Mouse (Mus musculus): Measurements from ENCODE around the gene Txndc2. TPM values are rescaled to one million over a fixed set of nuclear protein-coding genes. Genes with fewer than 3 reads are reported as not detected.

The Txndc2 gene
- polyA plus RNA-seq, 1 experiment from 2014 or later = not detected

DNA sequence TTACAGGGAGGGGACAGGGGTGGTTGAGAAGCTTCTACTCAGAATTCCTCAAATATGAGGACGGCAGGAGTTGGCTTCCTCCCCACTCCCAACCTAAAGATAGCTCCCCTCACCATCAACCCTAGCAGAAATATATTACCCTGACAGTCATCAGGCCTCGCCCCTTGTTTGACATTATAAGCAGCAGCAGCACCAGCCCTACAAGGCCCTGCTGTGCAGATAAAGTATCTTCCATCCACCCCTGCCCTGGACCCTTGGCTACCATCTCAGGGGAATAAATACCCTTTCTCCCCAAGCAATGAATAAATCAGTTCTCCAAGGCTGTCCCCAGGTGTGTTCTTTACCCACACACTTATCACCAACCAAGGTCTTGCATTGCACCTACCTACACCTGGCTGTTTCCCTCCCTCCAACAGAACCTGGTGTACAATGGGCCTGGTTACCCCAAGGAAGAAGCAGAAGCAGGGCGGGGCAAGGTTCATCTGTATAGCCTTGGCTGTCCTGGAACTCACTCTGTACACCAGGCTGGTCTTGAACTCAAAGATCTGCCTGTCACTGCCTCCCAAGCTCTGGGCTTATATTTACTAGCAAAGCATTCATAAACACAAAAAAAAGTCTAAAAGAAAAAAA, 44.0 kb downstream of the Txndc2 start:
- no peak for ATAC-seq (ENCODE audit: low FRiP score, low TSS enrichment)
- Histone ChIP-seq H3K9ac (ENCODE audit: low read depth, low read length) (no peak overlapping the region), H3K4me3 (ENCODE audit: low read length) (no peak overlapping the region)

DNA sequence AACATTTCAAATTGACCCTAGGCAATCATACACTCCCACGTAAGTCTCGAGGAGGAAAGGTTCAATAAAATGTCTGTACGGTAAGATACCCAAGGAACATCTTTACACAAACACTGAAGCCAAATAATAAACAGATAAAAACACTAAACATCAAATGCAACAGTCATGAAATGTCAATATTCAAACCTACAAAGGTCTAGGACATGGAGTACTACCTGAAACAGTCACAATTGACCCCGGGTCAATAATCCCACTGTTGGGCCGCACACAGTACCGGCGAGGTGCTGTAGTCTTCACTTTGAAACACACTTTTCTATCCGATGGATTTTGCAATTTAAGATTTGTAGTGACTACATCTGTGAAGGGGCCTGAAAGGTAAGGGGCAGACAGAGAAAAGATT, 47.3 kb downstream of the Txndc2 start:
- H3K4me2 ChIP-seq (replicated peaks; ENCODE audit: low read depth, low read length) = no peak overlapping the region
- H3K27me3 ChIP-seq (ENCODE audit: control insufficient read depth, insufficient read depth, low read length) = no peaks in the 10 kb centered on the region
- 86% methylated on average over 8 of the region's 8 CpGs for WGBS
- H3K36me3 ChIP-seq (ENCODE audit: control insufficient read depth, insufficient read depth, low read length) = peaks cover 10% of the 10 kb centered on the region; the same call in 1 of the 2 replicates
- no peak overlapping the region for H3K4me3 ChIP-seq (ENCODE audit: low read length)
- no peak overlapping the region for H3K9ac ChIP-seq (ENCODE audit: low read depth, low read length)
- H3K4me1 ChIP-seq (ENCODE audit: control insufficient read depth, insufficient read depth, low read length) = peaks cover 2% of the 10 kb centered on the region; the same call in 1 of the 2 replicates
- ATAC-seq (ENCODE audit: low FRiP score, low TSS enrichment) = no peak
- no peak overlapping the region for H3K27ac ChIP-seq (ENCODE audit: low read depth, low read length)
- H3K9me3 ChIP-seq (ENCODE audit: control insufficient read depth, low read length) = no peaks in the 10 kb centered on the region

More for the DNA sequence above, 44.0 kb downstream of the Txndc2 start:
- H3K4me1 ChIP-seq (ENCODE audit: control insufficient read depth, insufficient read depth, low read length) = peaks cover 2% of the 10 kb centered on the region; the same call in 1 of the 2 replicates
- no peak overlapping the region for H3K27ac ChIP-seq (ENCODE audit: low read depth, low read length)
- no peaks in the 10 kb centered on the region; the same call in 1 of the 2 replicates for H3K36me3 ChIP-seq (ENCODE audit: control insufficient read depth, insufficient read depth, low read length)
- no peaks in the 10 kb centered on the region for H3K9me3 ChIP-seq (ENCODE audit: control insufficient read depth, low read length)
- 72% methylated on average over 3 of the region's 3 CpGs for WGBS
- no peaks in the 10 kb centered on the region for H3K27me3 ChIP-seq (ENCODE audit: control insufficient read depth, insufficient read depth, low read length)
- no peak overlapping the region for H3K4me2 ChIP-seq (replicated peaks; ENCODE audit: low read depth, low read length)

Other genes starting within 250 kb of the Txndc2 start
- not detected in 2 replicates for gene Tmem232, start 101.4 kb downstream of the Txndc2 start, polyA plus RNA-seq (2014; fragmentation: Nextera tagmentation; extraction: Ambion mirVana)
- gene Vapa, start 28.6 kb downstream of the Txndc2 start, polyA plus RNA-seq (2014; fragmentation: Nextera tagmentation; extraction: Ambion mirVana) = 190 and 201 TPM in 2 replicates
- 21.2 and 38.0 TPM in 2 replicates for gene Rab31, start 130.6 kb upstream of the Txndc2 start, polyA plus RNA-seq (2014; fragmentation: Nextera tagmentation; extraction: Ambion mirVana)
- gene Ppp4r1, start 140.4 kb upstream of the Txndc2 start, polyA plus RNA-seq (2014; fragmentation: Nextera tagmentation; extraction: Ambion mirVana) = 37.4 and 53.5 TPM in 2 replicates
- 61.3 and 76.6 TPM in 2 replicates for gene Ralbp1, start 243.6 kb upstream of the Txndc2 start, polyA plus RNA-seq (2014; fragmentation: Nextera tagmentation; extraction: Ambion mirVana)